Mouse (Mus musculus) limb, embryonic 14.5 days (tissue): ENCODE results near the gene Ccsap. TPM values are rescaled to one million over a fixed set of nuclear protein-coding genes. Genes with fewer than 3 reads are reported as not detected.
"Not testable (repeated sequence)": the region's sequence is repeated elsewhere in the genome, so short reads cannot be mapped to it uniquely, and the experiment has no call there.

Source experiments
- ATAC-seq: fragments of 200-750 bp; cut with Nextera tagmentation; 2 replicates; pipeline ENCODE4 v1.8.0; 2017; ENCODE audit warnings: low read depth, moderate number of reproducible peaks, moderate TSS enrichment; ENCODE audit not compliant: low FRiP score
- DNase-seq: peaks from one replicate; pipeline ENCODE4 v3.0.0-alpha.2; 2015; ENCODE audit warnings: low spot score
- H3K27ac ChIP-seq: fragments of 300-500 bp; sonication (generic); replicated peaks from 2 replicates; pipeline ENCODE4 v1.5.1; 2014; ENCODE audit warnings: low read depth, mild to moderate bottlenecking, low read length, moderate library complexity, mixed read lengths
- H3K27me3 ChIP-seq: fragments of 300-500 bp; sonication (generic); 2 replicates; pipeline ENCODE4 v1.6.1; 2014; ENCODE audit warnings: low read length, mixed read lengths; ENCODE audit not compliant: control insufficient read depth, insufficient read depth
- H3K36me3 ChIP-seq: fragments of 300-500 bp; sonication (generic); 2 replicates; pipeline ENCODE4 v1.6.1; 2014; ENCODE audit warnings: mild to moderate bottlenecking, low read length, moderate library complexity, mixed read lengths; ENCODE audit not compliant: control insufficient read depth, insufficient read depth
- H3K4me1 ChIP-seq: fragments of 300-500 bp; sonication (generic); 2 replicates; pipeline ENCODE4 v1.6.1; 2014; ENCODE audit warnings: antibody characterized with exemption, low read length, mixed read lengths; ENCODE audit not compliant: control insufficient read depth, insufficient read depth
- H3K4me2 ChIP-seq: fragments of 300-500 bp; sonication (generic); replicated peaks from 2 replicates; pipeline ENCODE4 v1.6.1; 2014; ENCODE audit warnings: low read depth, mild to moderate bottlenecking, low read length, moderate library complexity; ENCODE audit not compliant: severe bottlenecking
- H3K4me3 ChIP-seq: fragments of 300-500 bp; sonication (generic); replicated peaks from 2 replicates; pipeline ENCODE4 v1.5.1; 2014; ENCODE audit warnings: low read length
- H3K9ac ChIP-seq: fragments of 300-500 bp; sonication (generic); 2 replicates; pipeline ENCODE4 v1.6.1; 2014; ENCODE audit warnings: mild to moderate bottlenecking, low read depth, low read length, moderate library complexity; ENCODE audit not compliant: severe bottlenecking
- H3K9me3 ChIP-seq: fragments of 300-500 bp; sonication (generic); 2 replicates; pipeline ENCODE4 v1.6.1; 2016; ENCODE audit warnings: low read length; ENCODE audit not compliant: control insufficient read depth
- POLR2A ChIP-seq: fragments of 200-500 bp; IDR thresholded peaks from 2 replicates; pipeline ENCODE4 v1.8.0; 2012; ENCODE audit warnings: inconsistent platforms, mild to moderate bottlenecking, moderate library complexity, borderline replicate concordance; ENCODE audit not compliant: insufficient read depth, insufficient read length; ENCODE audit errors: extremely low read depth
- WGBS: fragments of 180-500 bp; shearing (Covaris S2); extraction: QIAGEN DNeasy Blood & Tissue Kit; methylation state at CpG from one replicate; pipeline ENCODE4 v1.1.7; 2014; 5-methylcytosine and 5-hydroxymethylcytosine counted together
- polyA plus RNA-seq, 2 experiments: library from polyadenylated mRNA; depleted of rRNA in 1 of 2; stranded (reverse) in 1 of 2; unstranded in 1 of 2; fragments of >200 nt; fragmentation: Nextera tagmentation in 1 of 2; extraction: Ambion mirVana in 1 of 2; gene quantifications; 2 replicates each; pipeline versions ENCODE4 v1.2.1 to v1.2.3; 2012 to 2014

Ccsap gene
- polyA plus RNA-seq, 2 experiments, result 3.7 to 4.9 TPM

DNA sequence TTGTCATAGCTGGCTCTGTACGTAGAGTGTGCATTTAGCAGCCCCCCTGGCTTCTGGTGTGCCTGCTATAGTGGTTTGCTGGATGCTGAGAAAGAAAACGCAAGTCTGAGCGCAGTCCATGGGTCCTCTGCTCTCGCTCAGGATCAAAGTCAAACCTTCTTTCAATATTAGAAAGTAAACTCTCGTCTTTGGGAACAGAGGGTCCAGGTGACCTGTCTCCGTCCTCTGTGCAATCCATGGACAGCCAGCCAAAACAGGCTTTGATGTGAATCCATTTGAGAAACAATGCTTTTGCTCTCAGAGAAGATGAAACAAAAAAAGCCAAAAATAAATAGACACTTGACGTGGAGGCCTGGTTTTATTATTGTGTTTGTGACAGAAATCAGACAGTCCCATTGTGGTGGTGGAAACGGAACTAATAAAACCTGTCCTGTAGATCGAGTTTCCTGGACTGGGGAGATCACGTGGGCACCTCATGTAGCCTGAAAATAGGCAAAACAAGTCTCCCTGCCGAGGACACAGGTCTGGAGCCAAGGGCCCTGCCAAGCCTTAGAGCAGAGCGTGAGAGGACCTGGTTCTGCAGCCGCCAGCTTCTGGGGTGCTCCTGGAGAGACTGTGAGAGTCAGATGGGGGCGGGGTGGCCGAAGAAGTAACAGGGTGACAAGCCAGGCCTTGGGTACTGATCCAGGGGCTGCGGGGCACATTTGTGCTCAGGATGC is 46.7 kb downstream of the Ccsap start:
- Histone ChIP-seq H3K27me3 (no peaks in the 10 kb centered on the region), H3K9me3 (no peaks in the 10 kb centered on the region), H3K4me2 (no peak overlapping the region), H3K27ac (no peak overlapping the region), H3K36me3 (peaks cover 11% of the 10 kb centered on the region), H3K9ac (no peak overlapping the region), H3K4me1 (peaks cover 8% of the 10 kb centered on the region), H3K4me3 (no peak overlapping the region)
- DNase-seq, result no peak
- TF ChIP-seq POLR2A, result no peak
- 55% methylated on average over 16 of the region's 16 CpGs for WGBS
- ATAC-seq, result no peak

DNA sequence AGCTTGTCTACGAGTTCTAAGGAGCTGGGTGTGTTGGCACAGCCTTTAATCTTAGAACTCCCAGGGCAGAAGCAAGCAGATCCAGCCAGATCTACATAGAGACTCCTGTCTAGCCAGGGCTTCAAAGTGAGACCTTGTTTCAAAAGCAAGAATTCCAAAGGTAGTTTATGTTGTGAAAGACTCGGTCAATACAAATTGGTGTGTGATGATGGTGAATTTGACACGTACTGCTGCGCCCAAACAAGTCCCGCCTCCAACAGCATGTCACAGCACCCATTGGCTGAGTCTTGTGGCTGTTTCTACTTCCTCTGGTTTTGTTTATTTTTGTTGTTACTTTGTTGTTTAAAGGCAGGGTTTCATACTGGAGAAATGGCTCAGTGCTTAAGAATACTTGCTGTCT is 47.8 kb downstream of the Ccsap start:
- H3K4me2 ChIP-seq, result no peak overlapping the region
- H3K36me3 ChIP-seq, result peaks cover 9% of the 10 kb centered on the region
- no peak overlapping the region for H3K4me3 ChIP-seq
- no peak for TF ChIP-seq POLR2A
- H3K27me3 ChIP-seq, result no peaks in the 10 kb centered on the region
- no peak overlapping the region for H3K9ac ChIP-seq
- H3K4me1 ChIP-seq, result peaks cover 12% of the 10 kb centered on the region
- H3K27ac ChIP-seq, result no peak overlapping the region
- H3K9me3 ChIP-seq, result no peaks in the 10 kb centered on the region
- ATAC-seq (no peak), DNase-seq (no peak)
- 83% methylated on average over 5 of the region's 5 CpGs for WGBS

DNA sequence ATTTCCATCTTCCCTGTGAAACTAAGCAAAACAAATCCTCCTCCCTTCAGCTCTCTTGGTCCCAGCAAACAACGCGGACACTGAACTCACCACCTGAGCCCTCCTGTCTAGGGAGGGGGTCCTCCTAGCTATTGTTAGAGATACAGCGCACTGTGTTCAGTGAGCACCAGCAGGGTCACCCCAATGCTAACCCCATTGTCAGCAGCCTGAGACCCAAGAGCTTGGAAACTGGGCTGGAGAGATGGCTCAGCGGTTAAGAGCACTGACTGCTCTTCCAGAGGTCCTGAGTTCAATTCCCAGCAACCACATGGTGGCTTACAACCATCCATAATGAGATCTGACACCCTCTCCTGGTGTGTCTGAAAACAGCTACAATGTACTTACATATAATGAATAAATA is 50.7 kb downstream of the Ccsap start:
- not testable (repeated sequence) for H3K27ac ChIP-seq, DNase-seq, H3K27me3 ChIP-seq, H3K4me3 ChIP-seq, ATAC-seq, H3K4me2 ChIP-seq, H3K36me3 ChIP-seq, H3K9me3 ChIP-seq, H3K9ac ChIP-seq
- 89% methylated on average over 4 of the region's 4 CpGs for WGBS
- H3K4me1 ChIP-seq, result peaks cover 22% of the 10 kb centered on the region

DNA sequence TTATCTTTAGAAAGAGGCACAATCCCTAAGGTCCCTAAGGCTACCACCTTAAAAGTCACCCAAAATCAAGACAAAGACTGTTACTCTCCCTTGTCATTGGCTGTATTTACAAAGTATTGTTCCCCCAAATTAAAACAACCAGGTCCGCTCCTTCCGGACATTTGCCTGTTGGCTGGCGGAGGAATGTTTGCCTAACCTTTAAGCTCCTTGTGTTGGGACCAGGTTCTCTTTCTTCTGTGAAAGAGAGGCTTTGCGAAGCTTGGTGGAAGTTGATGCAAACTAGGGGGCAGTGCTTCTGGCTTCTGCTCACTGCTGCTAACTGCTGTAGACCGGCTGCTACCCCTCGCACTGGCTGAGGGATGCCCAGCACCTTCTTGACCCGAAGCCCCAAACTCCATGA is 51.3 kb downstream of the Ccsap start:
- no peak for TF ChIP-seq POLR2A
- ATAC-seq, result no peak
- no peaks in the 10 kb centered on the region; the same call in 1 of the 2 replicates for H3K36me3 ChIP-seq
- H3K4me3 ChIP-seq, result no peak overlapping the region
- H3K9ac ChIP-seq, result no peak overlapping the region
- no peak overlapping the region for H3K27ac ChIP-seq
- H3K9me3 ChIP-seq, result no peaks in the 10 kb centered on the region
- WGBS, result 78% methylated on average over 7 of the region's 7 CpGs
- peaks cover 20% of the 10 kb centered on the region for H3K4me1 ChIP-seq
- DNase-seq, result no peak
- no peak overlapping the region for H3K4me2 ChIP-seq
- no peaks in the 10 kb centered on the region for H3K27me3 ChIP-seq

DNA sequence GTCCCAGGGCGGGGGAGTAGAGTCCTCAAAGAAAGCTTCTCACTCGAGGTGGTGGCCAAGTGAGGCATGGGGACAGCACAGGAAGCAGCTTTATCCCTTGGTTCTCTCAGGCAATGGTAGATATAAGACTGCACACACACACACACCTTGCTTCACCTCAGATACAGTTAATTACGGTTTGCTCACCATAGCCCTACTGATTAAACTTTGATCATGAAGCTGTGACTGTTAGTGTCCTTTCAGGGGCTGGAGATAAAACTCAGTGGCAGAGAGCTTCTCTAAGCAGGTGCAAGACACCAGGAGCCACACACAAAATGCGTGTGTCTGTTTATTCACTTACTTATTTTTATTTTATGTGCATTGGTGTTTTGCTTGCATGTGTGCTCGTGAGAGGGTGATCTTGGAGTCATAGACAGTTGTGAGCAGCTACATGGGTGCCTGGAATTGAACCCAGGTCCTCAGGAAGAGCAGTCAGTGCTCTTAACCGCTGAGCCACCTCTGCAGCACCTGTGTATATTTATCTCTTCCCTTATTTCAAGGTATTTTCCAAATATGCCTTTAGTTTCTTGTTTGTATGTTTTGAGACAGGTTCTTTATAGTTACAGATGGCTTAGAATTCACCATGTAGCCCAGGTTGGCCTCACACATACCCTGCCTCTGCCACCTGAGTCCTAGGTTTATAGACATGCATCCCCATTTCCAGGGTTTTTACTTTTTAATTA is 52.0 kb downstream of the Ccsap start:
- no peak for TF ChIP-seq POLR2A
- H3K9ac ChIP-seq, result no peak overlapping the region
- H3K4me3 ChIP-seq, result no peak overlapping the region

More for the DNA sequence above, 52.0 kb downstream of the Ccsap start:
- DNase-seq (no peak), ATAC-seq (no peak)
- H3K36me3 ChIP-seq, result no peaks in the 10 kb centered on the region; the same call in 1 of the 2 replicates
- H3K27ac ChIP-seq, result no peak overlapping the region
- peaks cover 14% of the 10 kb centered on the region for H3K4me1 ChIP-seq
- no peaks in the 10 kb centered on the region for H3K27me3 ChIP-seq
- no peaks in the 10 kb centered on the region for H3K9me3 ChIP-seq
- WGBS, result 71% methylated on average over 6 of the region's 6 CpGs
- no peak overlapping the region for H3K4me2 ChIP-seq
